Mouse (Mus musculus) yolk sac, embryonic 10.5 days (tissue): ENCODE results near the gene Olfr545.
"Not testable (repeated sequence)": the region's sequence is repeated elsewhere in the genome, so short reads cannot be mapped to it uniquely, and the experiment has no call there.

ENCODE experiments used
- DNase-seq: peaks from one replicate; pipeline ENCODE4 v3.0.0-alpha.2; 2017; ENCODE audit warnings: low spot score

Gene Olfr545

GRCm38 (mm10) chr7:102499473-102499872, at the start of gene Olfr545:
Gene Olfr545 (minus strand): TSS chr7:102499573.
- DNase-seq, result no peak

GRCm38 (mm10) chr7:102541251-102541650, 41.9 kb upstream of the Olfr545 start:
- DNase-seq, result no peak

- no peak for DNase-seq
These were observed 41.2 kb upstream of the Olfr545 start, which contains the start of gene Olfr548-ps1 for GRCm38 (mm10) chr7:102540596-102540995. Gene Olfr548-ps1 (plus strand): TSS chr7:102540896.

- DNase-seq, result no peak
These were observed 35.1 kb upstream of the Olfr545 start, which contains the start of gene Olfr547 for GRCm38 (mm10) chr7:102534449-102534848. Gene Olfr547 (plus strand): TSS chr7:102534749.

GRCm38 (mm10) chr7:102529052-102529451, 29.7 kb upstream of the Olfr545 start:
- no peak for DNase-seq

GRCm38 (mm10) chr7:102517051-102517335, 17.6 kb upstream of the Olfr545 start:
- no peak for DNase-seq

- no peak for DNase-seq
These were observed 17.1 kb upstream of the Olfr545 start for GRCm38 (mm10) chr7:102516261-102517050.

- no peak for DNase-seq
These were observed 14.8 kb upstream of the Olfr545 start for GRCm38 (mm10) chr7:102514144-102514543.

- DNase-seq, result peak; percentile 72
These were observed 13.6 kb upstream of the Olfr545 start for GRCm38 (mm10) chr7:102512814-102513435.

- DNase-seq, result no peak
These were observed 12.6 kb upstream of the Olfr545 start for GRCm38 (mm10) chr7:102511927-102512326.

- DNase-seq, result no peak
These were observed 10.4 kb upstream of the Olfr545 start for GRCm38 (mm10) chr7:102509726-102510125.

- no peak for DNase-seq
These were observed 9.3 kb upstream of the Olfr545 start for GRCm38 (mm10) chr7:102508666-102509065.

- DNase-seq, result no peak
These were observed 8.7 kb upstream of the Olfr545 start for GRCm38 (mm10) chr7:102508066-102508465.

- peak; percentile 41 for DNase-seq
These were observed 7.5 kb upstream of the Olfr545 start for GRCm38 (mm10) chr7:102506848-102507247.

GRCm38 (mm10) chr7:102501986-102502385, 2.6 kb upstream of the Olfr545 start:
- DNase-seq, result no peak

GRCm38 (mm10) chr7:102494416-102494815, 5.0 kb downstream of the Olfr545 start:
- not testable (repeated sequence) for DNase-seq

GRCm38 (mm10) chr7:102488161-102488560, 11.2 kb downstream of the Olfr545 start, which contains the start of gene Olfr544:
Gene Olfr544 (minus strand): TSS chr7:102488313.
- no peak for DNase-seq

- DNase-seq, result no peak
These were observed 13.3 kb downstream of the Olfr545 start for GRCm38 (mm10) chr7:102486105-102486504.

GRCm38 (mm10) chr7:102484766-102485165, 14.6 kb downstream of the Olfr545 start:
- not testable (repeated sequence) for DNase-seq

GRCm38 (mm10) chr7:102483665-102484064, 15.7 kb downstream of the Olfr545 start:
- no peak for DNase-seq

GRCm38 (mm10) chr7:102481579-102481978, 17.8 kb downstream of the Olfr545 start, which contains the start of gene Olfr543:
Gene Olfr543 (minus strand): TSS chr7:102481679.
- DNase-seq, result no peak

GRCm38 (mm10) chr7:102480821-102481220, 18.6 kb downstream of the Olfr545 start:
- no peak for DNase-seq

- DNase-seq, result peak; percentile 29
These were observed 19.9 kb downstream of the Olfr545 start for GRCm38 (mm10) chr7:102479368-102480078.
